Mouse (Mus musculus) embryo, embryonic 11.5 days (tissue): ENCODE data around the gene Peli2.
"Not testable (repeated sequence)": the region's sequence is repeated elsewhere in the genome, so short reads cannot be mapped to it uniquely, and the experiment has no call there.

Experiments used
- DNase-seq: peaks from one replicate; pipeline ENCODE4 v3.0.0-alpha.2; 2012; ENCODE audit warnings: low read depth, low spot score

Gene Peli2

DNA sequence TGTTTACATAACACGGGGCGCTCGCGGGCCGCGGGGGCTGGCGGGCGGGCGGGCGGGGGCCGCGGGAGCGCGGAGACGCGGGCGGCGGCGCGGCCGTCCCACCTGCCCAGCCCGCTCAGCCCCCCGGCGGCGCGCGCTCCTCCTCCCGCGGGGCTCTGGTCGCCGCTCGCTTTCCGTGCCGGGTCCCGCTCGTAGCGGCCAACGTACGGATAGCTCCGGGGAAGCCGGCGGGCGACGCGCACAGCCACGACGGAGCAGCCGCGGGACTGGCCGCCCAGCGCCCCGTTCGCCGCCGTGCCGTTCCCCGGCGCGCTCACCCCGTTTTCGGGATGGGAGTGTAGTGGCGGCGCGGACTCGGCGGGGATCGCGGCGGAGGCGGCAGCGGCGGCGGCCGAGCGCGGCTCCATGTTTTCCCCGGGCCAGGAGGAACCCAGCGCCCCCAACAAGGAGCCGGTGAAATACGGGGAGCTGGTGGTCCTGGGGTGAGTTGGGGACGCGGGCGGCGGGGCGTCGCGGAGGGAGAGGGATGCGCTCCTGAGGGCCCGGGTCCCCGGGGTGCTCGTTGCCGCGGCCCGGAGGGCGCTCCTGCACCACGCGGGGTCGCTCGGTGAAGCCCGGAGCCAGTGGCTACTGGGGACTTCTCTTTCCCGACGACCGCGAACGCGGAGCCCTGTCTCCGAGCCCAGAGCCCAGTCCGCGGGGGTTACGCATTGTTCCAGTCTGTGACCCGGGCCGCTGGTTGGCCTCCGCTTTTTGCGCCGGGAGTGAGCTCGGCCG is at the start of gene Peli2:
Peli2 (plus strand) TSS at position 72 of the 777 bp plus-strand sequence.
- peak; percentile 47 for DNase-seq

DNA sequence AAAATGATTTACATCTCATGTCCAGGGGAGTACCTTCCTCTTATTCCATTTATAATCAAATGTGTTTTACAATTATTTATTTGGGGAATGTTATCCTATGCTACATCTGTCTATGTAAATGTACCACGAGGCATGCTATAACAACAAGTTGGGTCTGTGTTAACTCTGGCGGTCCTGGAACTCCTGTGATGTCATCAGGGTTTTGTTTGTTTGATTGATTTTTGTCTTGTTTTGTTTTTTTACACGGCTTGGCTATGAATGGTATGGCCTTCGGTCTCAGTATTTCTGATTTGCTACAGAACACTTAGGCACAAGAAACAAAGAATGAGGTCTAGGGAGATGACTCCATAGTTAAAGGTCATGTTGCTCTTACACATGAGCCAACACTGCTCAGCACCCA is 48.5 kb upstream of the Peli2 start:
- no peak for DNase-seq

DNA sequence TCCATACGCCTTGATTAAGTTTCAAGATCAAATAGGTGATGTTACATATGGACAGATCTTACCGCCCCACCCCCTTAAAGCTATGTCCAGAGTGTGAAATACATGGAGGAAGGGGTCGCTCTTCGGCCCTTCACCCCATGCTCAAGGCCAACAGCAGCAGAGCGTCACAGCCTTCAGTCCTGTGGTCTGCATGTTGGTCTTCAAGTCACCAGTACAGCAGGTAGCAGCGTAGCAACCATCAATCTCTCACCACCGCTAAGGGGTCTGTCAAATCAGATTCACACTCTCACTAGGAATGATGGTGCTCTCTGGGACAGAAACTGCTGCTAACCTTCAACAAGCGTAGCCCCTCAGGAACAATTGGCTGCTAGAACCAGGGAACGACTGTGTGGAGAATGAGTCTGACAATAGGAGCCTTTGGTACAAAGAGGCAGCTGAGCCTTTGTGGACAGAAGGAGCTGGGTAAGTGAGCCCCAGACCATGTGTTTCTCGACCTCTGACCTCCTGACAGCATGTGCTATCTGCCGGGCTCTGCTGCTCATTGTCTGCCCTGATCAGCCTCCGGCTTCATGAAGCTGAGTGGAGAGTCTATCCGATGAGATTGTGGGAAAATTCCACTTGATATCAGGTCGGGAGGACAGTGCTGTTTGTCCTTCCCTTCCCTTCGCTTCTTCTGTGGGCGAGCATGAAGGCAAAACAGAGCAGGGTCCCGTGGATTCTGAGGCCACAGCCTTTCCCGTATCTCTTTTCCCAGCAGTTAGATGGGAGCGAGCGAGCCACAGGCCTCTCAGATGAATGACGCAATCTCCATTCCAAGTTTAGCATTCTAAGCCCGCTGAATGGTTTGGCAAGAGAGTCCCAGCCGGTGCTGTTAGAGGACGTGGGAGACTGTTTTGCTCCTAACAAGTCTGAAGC is 47.1 kb upstream of the Peli2 start:
- DNase-seq: peak; percentile 32

DNA sequence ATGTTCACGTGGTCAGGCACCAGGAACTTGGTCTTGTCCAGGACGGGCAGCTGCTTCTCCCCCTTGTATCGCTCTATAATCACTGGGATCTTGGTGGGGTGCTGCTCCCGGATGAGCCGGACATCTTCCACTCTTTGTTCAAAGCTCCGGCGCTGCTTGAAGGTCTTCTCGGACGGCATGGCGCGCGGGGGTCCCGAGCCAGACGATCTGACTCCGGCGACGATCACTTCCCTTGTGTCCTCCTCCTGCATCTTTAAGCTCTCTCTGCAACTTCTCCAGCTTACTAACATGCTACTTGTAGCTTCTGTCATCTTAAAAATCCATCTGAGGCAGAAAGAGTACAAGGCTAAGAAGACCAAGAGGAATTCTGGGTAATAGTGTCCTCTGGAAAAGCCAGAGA is 41.0 kb upstream of the Peli2 start:
- not testable (repeated sequence) for DNase-seq

DNA sequence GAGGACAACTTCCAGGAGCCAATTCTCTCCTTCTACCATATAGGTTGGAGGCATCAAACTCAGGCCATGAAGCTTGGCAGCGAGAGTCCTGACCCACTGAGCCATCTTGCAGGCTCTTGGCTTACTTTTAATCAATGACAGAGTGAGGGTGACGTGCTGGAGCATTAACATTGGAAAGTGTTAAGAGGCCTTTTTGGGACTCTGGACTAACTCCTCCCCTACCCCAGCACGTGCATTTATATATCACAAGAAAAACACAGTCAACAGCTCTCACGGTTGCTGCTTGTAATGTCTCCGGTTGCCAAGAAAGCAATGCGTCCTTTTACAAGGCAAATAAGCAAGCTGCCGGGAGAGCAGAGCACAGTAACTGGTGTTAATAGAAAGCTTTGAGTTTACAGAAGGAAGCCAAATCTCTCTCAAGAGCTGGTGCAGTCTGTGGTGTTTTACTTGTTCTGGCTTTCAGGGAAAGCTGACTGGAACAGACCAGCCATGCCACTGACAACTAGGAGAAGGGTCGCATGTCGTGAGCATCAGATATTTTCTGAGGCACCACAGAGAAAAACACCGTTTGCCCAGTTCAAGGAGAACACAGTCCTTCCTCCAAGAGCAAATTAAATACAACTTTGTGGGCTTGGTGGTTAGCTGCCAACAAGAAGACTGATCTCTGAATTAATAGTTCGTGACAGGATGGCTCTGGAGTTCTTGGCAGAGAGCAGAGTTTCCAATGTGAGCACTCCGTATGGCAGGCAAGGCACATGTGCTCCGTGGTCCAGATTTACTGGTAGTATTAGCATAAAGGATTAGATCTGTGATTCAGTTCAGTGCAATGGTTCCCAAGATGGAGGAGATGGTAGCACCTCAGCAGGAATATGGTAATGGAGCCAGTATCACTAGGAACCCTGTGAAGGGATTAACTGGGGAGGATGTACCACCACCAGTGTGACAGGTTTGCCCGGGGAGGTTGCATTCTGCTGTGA is 36.5 kb upstream of the Peli2 start:
- DNase-seq: no peak

DNA sequence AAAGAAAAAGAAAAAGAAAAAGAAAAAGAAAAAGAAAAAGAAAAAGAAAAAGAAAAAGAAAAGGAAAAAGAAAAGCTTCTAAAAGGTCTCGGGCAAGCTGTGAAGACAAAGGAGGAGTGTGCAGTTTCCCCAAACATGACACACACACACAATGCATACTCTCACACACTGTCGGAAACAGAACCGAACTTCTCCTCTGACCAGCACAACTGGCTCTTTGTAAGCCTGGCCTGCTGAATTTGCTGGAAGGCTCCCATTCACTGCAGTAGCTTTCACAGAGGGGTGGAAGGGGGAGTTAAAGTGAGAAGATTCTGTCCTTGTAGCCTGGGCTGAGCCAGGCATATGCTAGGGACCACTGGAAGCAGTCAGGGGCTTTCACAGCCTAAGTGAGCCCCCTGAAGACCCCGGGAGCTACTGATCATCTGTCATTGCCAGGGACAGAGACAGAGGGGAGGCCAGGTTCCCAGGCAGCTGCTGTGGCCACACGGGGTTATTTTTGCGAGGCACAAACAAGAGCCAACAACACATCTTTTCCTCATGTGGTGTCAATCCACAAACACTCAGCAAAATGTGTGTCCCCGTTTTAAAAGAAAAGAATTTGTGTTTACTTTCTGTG is 33.8 kb upstream of the Peli2 start:
- DNase-seq: no peak

DNA sequence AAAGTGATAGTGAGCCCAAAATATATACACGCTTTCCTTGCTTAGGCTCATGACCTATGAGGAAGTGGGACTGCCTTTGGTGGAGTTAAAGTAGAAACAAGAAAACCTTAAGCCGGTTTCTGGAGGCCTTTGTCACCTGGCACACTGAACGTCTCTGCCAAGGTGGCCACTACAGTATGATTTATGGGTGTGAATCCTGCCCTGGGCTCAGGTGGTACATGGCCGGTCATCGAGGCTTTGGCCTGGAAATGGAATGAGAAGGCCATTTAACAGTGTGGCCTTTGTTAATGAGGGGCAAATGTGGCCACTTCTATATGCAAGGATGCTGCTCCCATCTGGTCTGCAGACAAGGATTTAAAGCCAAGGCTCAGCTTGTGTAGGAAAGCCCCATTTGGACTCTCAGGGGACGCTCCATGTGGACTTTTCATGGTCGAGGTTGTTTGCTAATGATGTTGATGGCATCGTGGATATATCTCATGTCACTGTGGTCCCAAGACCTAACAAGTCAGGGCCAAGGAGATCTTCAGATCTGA is 33.3 kb upstream of the Peli2 start:
- DNase-seq: no peak

DNA sequence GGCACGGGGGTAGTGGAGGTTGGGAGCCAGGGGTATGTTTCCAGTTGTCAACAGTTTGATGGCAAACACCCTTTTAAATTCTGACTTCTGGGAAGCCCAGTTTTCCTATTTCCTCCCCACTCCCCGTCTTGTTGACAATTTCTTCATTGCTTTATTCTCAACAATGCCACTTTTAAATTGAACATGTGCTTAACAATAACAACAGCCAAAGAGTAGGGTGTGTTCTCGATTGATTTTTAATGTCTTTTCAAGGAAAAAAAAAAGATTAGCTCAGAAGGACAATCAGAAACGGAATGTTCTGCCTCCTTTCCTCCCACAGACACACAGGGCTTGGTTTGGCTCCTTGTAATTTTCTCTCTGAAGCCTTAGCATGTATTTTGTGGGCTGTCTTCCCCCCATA is 30.2 kb upstream of the Peli2 start:
- no peak for DNase-seq

DNA sequence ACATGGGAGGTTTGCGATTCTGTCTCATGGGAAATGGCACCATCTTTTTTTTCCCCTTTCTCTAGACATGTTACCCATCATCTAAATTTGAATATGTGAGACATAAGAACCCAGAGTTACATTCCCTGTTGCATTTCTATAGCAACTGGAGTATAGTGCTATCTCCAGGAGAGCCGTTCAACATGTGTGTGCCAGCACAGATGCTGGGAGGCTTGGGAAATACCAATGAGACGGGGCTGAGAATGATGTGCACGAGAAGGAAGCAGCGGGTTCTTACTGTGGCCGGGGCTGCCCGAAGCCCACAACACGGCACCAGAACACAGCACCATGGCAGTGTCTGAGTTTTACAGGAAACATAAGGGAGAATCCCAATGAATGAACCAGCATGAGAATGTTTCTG is 29.5 kb upstream of the Peli2 start:
- no peak for DNase-seq

DNA sequence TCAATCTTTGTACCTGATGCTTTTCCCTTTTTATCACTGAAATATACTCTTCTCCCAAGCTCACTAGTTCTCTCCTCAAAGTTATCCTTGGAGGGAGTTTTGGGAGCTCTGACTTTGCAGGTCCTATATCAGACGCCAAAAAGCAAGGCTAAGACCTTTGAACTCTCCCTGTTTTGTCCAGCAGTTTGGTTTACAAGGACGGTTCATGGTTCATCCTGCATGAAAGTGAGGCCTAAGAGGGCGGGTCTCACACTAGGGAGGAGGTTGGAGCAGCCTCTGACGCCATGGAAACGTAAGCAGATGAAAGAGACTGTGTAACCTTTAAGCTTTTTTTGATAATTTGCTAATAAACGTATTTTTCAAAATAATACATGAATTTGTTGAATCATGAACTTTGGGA is 22.4 kb upstream of the Peli2 start:
- no peak for DNase-seq

DNA sequence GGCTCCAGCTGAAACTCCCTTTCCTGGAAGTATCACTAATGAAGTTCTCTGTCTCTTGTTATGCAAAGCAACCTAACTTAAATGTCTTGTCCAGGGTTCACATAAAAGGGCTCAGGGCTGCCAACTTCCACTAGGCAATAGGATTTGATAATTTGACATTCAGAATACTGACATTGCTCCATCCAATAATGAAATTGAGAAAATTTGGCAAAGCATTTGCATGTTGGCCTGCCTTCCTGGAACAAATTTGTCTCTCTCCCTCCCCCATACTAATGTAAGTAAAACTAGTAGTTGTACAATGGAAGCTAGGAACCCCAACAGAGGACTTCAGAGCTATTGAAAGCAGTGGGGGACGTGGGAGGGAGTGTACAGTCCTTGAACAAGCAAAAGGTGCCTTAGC is 21.3 kb upstream of the Peli2 start:
- no peak for DNase-seq

DNA sequence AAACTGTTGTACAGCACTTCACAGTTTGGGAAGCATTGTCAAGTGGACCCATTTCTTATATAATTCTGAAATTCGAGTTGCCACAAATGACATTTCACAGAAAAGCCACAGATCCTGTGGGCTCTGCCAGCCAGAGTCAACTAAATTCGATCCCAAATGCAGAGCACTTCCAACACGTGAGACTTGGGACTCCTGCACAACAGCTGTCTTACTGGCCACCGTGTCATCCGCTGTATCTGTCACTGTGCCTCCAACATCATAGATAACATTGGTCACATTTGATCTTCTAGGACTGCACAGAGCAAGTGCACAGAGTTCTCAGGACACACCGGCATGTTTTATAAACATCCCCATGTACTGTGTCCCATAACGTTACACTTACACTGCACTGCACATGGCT is 14.2 kb upstream of the Peli2 start:
- no peak for DNase-seq

DNA sequence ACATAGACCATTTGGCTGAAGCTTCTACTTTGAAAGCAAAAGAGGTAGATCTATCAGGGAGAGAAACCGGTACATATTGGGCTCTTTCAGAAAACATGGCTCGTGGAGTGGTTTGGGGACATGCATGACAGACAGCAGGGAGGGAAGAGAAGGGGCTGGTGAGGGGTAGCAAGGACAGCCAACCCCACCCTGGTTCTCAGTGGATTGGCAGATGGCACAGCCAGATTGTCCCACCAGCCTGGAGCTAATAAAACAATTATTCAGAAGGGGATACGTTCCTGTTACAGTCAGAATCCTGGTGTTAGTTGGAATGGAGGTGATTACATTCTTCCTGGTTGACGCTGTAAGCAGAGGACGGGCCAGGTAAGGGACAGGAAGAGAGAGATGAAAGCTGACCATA is 2.6 kb upstream of the Peli2 start:
- DNase-seq: no peak

DNA sequence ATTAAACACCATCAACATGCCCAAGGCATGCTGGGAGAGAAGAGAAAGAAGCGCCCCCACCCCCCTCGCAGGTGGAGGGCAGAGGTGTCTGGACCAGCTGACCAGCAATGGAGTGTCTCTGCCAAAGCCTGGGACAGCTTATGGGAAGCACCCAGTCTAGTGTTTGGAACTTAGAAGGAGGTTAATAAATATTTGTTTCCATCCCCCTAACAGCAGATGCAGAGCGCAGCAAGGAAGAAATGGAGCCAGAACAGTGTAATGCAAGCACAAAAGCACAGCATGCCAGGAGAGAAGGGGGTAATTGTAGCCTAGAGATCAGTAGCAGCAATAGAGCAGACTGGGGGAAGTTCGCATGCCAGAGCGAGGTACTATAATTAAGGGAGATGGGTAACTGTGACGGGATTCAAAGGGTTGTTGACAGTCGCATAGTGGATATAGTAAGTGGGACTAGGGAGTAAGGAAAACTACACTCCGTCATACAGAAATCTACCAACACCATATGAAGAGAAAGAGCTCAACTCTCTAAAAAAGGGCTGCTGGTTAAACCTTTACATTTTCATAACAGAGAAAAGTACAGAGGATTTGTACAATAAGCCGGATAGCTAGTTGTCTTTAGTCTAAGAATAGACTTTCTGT is 1.5 kb upstream of the Peli2 start:
- DNase-seq: no peak

DNA sequence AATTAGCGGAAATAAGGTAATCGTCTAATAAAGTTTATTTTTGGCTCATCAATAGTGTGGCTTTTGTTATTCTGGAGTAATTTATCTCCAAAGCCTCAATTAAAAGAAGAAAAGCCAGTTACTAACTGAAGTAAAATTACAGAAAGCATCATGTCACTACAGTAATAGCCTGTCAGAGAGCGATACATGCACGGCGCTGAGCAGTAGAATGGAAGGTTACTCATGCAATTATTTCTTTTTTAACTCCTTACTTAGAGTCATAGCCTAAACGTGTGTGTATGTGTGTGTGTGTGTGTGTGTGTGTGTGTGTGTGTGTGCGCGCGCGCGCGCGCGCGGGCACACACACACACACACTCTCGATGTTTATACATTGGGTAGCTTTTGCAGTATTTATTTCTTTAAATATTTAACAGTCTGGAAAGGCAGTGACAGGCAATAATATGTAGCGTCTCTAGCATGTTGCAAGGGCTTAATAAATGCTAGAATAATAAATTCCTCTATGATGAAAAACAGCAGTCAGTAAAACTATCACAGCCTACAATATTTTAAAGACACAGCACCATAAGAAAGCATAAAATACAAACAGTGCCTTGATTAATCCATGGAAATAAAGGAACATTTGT is 864 bp upstream of the Peli2 start:
- DNase-seq: no peak

DNA sequence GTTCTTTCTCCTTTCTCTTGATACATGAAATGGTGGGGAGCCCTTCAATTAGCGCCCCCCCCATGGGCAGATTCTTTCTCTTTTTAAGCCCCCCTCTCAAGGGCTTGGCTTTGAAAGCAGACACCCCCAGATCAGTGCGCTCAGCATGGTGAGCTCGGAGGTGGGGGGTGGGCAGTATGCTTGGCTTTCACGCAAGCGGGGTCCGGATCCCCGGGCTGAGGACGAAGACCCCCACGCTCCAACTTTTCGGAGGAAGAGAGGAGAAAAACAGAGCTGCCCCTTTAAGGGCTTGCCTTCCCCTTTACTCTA is 226 bp upstream of the Peli2 start:
- no peak for DNase-seq

DNA sequence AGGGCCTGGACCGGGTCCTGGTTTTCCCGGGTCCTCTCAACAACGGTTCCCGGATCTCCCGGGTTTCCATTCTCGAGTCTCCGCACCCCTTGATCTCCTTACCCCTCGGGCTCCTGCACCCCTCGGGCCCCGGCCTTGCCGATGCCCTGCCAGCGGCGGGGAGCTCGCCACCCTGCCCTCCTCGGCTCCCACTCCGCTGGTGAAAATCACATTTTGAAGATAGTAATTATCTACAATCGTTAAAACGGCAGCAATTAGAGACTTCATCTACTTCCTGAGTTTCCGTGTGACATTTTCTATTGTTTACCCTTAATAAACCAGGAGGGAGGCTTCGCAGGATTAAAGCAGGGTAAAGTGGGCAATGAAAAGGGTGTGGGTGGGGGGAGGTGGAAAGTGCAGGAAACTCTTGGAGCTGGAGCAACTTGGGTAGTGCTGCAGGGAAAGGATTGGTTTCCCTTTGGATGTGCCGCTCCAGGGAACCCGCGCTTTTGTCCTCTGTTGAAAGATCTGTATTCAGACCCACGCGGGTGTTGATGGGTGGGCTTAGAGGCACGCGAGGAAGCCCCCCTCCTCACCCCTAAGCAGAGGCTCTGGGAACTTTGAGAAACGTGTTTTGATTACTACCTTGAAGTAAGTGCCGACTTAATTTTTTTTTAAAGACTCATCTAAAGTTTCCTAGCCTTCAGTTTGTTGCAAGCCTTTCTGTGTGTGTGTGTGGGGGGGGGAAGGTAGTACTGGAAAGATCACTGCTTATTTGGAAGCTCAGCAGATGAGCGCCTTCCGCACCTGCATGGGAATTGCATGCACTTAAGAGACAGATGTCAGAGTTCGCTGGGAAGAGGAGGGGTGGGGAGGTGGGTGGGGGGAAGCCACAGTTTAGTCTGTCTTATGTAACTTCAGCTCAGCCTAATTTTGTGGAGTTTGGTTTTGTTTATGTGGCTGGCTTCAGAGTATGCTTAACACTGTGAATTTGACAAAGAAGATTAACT is 1.2 kb downstream of the Peli2 start:
- no peak for DNase-seq

DNA sequence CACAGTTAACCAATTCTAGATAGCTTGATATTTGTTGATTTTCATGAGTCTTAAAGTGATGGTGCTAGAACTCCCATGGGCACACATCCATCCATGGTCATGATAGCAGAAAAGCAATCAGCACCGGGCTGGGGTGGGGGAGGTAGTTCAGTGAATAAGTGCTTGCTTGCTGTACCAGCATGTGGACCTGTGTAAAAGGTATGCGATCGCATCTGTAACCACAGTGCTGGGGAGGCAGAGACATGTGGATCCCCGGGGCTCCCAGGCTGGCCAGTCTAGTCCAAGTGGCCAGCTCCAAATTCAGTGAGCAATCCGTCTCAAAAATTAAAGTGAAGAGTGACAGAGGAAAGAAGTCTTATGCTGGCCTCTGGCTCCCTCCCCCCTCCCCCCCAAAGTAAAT is 3.4 kb downstream of the Peli2 start:
- no peak for DNase-seq

DNA sequence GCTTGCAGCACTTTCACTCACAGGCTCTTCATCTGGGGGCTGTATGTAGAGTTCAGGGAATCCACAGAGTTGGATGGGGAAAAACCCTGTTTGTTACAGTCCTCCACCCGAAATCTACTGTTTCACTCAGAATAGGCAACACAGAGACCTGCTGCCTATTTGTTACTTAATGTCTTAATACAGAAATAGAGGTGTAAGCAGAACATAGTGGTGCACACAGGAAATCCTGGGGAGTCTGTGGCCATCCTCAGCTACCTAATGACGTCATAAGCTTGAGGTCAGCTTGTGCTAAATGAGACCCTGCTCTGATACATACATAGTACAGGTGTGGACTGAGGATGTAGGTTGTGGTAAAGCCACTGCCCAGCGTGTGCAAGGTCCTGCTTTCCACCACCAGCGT is 4.2 kb downstream of the Peli2 start:
- DNase-seq: no peak
